Mouse (Mus musculus) forebrain, embryonic 14.5 days (tissue): ENCODE measurements at regions not wholly inside any gene's neighbourhood (a gene's known extent, or its start where the extent isn't known, plus 50 kb on each side); places are given as distances from the start of the nearest gene placed in this dataset.

ENCODE experiments used
- ATAC-seq: fragments of 200-750 bp; cut with Nextera tagmentation; 2 replicates; pipeline ENCODE4 v1.8.0; 2017; ENCODE audit warnings: mild to moderate bottlenecking, moderate library complexity
- DNase-seq: peaks from one replicate; pipeline ENCODE4 v3.0.0-alpha.2; 2015; ENCODE audit warnings: low spot score
- H3K27ac ChIP-seq: fragments of 300-500 bp; sonication (generic); 2 replicates; pipeline ENCODE4 v1.5.1; 2014; ENCODE audit warnings: low read depth, mild to moderate bottlenecking, control low read depth, low read length, moderate library complexity
- H3K27me3 ChIP-seq: fragments of 300-500 bp; sonication (generic); replicated peaks from 2 replicates; pipeline ENCODE4 v1.6.1; 2014; ENCODE audit warnings: low read length, control low read depth, mixed read lengths; ENCODE audit not compliant: control insufficient read depth, insufficient read depth
- H3K36me3 ChIP-seq: fragments of 300-500 bp; sonication (generic); 2 replicates; pipeline ENCODE4 v1.6.1; 2014; ENCODE audit warnings: low read length, control low read depth; ENCODE audit not compliant: control insufficient read depth, insufficient read depth
- H3K4me1 ChIP-seq: fragments of 300-500 bp; sonication (generic); 2 replicates; pipeline ENCODE4 v1.6.1; 2014; ENCODE audit warnings: antibody characterized with exemption, low read length, control low read depth; ENCODE audit not compliant: control insufficient read depth, insufficient read depth
- H3K4me2 ChIP-seq: fragments of 300-500 bp; sonication (generic); 2 replicates; pipeline ENCODE4 v1.6.1; 2014; ENCODE audit warnings: mild to moderate bottlenecking, control low read depth, low read length
- H3K4me3 ChIP-seq: fragments of 300-500 bp; sonication (generic); 2 replicates; pipeline ENCODE4 v1.5.1; 2014; ENCODE audit warnings: low read depth, low read length, control low read depth
- H3K9ac ChIP-seq: fragments of 300-500 bp; sonication (generic); 2 replicates; pipeline ENCODE4 v1.6.1; 2014; ENCODE audit warnings: mild to moderate bottlenecking, low read length, control low read depth, moderate library complexity
- H3K9me3 ChIP-seq: fragments of 300-500 bp; sonication (generic); replicated peaks from 2 replicates; pipeline ENCODE4 v1.6.1; 2016; ENCODE audit warnings: low read length, control low read depth, mixed read lengths; ENCODE audit not compliant: control insufficient read depth
- WGBS: fragments of 180-500 bp; shearing (Covaris S2); extraction: QIAGEN DNeasy Blood & Tissue Kit; methylation state at CpG from one replicate; pipeline ENCODE4 v1.1.7; 2014; 5-methylcytosine and 5-hydroxymethylcytosine counted together

DNA sequence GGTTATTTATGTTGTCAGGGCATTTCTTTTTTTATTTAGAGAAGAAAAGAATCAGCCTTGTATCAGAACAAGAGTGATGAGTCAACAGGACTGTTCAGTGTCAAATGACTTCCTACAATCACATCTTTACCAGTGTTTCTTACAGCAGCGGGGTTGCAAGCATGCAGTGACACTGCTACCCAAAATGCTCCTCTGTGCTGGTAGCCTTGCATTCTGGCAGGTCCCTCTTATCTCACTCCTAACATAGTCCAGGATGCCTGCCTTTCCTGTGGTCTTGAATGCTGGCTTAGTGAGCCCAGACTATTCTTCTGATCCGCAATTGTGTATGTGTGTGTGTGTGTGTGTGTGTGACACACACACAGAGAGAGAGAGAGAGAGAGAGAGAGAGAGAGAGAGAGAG, 506.4 kb upstream of the Camk1g start:
- no peak overlapping the region for H3K27ac ChIP-seq
- H3K4me1 ChIP-seq = no peaks in the 10 kb centered on the region
- no peaks in the 10 kb centered on the region for H3K36me3 ChIP-seq
- no peak for ATAC-seq
- H3K4me2 ChIP-seq = no peak overlapping the region
- H3K4me3 ChIP-seq = no peak overlapping the region
- H3K27me3 ChIP-seq = no peaks in the 10 kb centered on the region
- no peak for DNase-seq
- H3K9ac ChIP-seq = no peak overlapping the region
- no peaks in the 10 kb centered on the region for H3K9me3 ChIP-seq
- WGBS = 88% methylated on average over 2 of the region's 2 CpGs

DNA sequence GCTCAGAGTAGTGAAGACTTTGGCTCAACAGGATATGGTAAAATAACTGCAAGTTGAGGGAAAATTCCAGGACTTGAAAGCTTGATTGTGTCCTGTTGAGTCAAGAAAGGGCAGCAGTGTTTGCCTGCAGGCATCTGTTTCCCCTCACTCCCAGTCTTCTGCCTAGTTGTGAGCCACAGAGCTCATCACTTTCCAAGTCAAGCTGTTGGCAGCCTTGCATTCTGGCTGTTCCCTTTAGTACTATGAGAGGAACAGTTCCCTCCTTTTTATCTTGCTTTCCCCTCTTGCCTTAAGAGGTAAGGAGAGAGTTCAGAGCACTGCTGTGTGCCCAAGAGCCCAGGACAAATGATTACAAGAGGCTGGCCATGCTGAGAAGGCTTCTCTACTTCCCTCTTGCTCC, 506.0 kb upstream of the Camk1g start:
- DNase-seq = no peak
- Histone ChIP-seq H3K4me3 (no peak overlapping the region), H3K4me2 (no peak overlapping the region), H3K27ac (no peak overlapping the region), H3K27me3 (no peaks in the 10 kb centered on the region), H3K36me3 (no peaks in the 10 kb centered on the region), H3K9ac (no peak overlapping the region), H3K4me1 (no peaks in the 10 kb centered on the region), H3K9me3 (no peaks in the 10 kb centered on the region)
- no peak for ATAC-seq

DNA sequence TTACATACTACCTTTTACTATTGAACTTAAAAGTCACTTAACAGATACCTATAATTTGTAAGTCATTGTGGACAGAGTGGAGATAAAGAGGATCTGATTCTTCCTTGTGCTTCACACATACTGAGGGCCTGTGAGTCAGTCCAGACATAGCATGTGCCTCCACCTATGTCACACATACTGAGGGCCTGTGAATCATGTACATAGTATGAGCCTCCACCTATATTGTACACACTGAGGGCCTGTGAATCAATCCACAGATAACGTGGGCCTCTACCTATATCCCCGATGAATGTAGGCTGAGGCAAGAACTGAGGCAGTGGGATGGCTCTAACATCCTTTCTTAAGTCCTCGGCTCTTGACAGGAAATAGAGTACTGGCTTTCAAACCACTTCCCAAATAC, 505.2 kb upstream of the Camk1g start:
- DNase-seq (no peak), ATAC-seq (no peak)
- H3K9me3 ChIP-seq = no peaks in the 10 kb centered on the region
- WGBS = 92% methylated on average over 3 of the region's 3 CpGs
- H3K27me3 ChIP-seq = no peaks in the 10 kb centered on the region
- H3K27ac ChIP-seq = no peak overlapping the region
- no peak overlapping the region for H3K9ac ChIP-seq
- no peak overlapping the region for H3K4me3 ChIP-seq
- H3K36me3 ChIP-seq = no peaks in the 10 kb centered on the region
- H3K4me1 ChIP-seq = no peaks in the 10 kb centered on the region
- H3K4me2 ChIP-seq = no peak overlapping the region

DNA sequence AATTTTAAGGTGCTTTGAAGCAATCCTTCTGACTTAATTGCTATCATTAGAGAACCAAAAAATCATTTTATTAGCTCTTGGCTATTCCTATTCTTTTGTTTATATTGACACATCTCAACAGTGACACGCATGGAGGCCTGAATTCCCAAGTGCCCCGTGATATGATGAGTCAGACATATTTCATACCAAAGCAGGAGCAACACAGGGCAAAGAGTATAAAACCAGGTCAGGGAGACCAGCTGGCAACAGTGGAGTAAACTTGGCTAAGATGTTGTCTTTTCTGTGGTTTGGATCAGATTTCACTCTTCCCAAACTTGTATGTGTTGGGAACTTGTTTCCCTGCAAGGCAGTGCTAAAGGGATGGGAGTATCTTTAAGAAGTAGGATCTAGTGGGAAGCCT, 500.6 kb upstream of the Camk1g start:
- Histone ChIP-seq H3K36me3 (no peaks in the 10 kb centered on the region), H3K27me3 (no peaks in the 10 kb centered on the region), H3K4me1 (peaks cover 21% of the 10 kb centered on the region), H3K9me3 (no peaks in the 10 kb centered on the region), H3K4me2 (no peak overlapping the region), H3K4me3 (no peak overlapping the region), H3K9ac (no peak overlapping the region), H3K27ac (no peak overlapping the region)
- no peak for DNase-seq
- WGBS = 87% methylated on average over 2 of the region's 2 CpGs
- ATAC-seq = no peak

DNA sequence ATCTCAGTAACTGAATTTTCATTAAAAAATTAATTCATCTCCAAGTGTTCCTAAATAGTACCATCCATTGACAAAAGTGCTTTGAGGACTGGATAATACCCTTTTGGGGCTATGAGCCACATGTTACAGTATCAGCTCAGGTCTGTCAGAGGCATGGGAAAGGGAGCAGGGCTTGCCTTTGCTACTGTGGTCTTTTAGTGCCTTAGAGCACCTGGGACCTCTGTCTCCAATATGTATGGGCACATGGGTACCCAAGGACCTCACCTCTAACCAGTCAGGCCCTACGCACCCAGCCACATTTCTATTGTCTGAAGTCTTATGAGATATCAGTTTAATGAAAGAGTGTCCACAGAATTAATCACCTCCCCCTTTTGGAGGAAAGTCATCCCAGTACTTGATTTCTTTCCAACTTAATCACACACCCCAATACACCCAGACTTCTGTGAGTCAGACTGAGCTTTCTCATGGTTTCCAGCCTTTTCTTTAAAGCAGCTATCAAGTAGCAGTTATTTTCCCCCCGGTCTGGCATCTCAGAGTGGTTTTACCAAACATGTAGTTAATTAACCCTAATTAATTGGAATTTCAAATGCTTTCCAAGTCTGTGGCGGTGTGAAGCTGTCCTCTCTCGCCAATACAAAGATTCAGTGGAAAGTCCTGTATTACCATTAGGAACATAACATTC, 498.7 kb upstream of the Camk1g start:
- Histone ChIP-seq H3K27me3 (no peaks in the 10 kb centered on the region), H3K4me2 (no peak overlapping the region), H3K9me3 (no peaks in the 10 kb centered on the region), H3K36me3 (no peaks in the 10 kb centered on the region), H3K27ac (0 out of 2 replicates have a peak overlapping the region, but pooled peaks have one; percentile 24), H3K4me1 (peaks cover 21% of the 10 kb centered on the region), H3K4me3 (no peak overlapping the region), H3K9ac (no peak overlapping the region)
- 9% methylated on average over 4 of the region's 4 CpGs for WGBS
- ATAC-seq = peak; percentile 89
- peak; percentile 93 for DNase-seq

DNA sequence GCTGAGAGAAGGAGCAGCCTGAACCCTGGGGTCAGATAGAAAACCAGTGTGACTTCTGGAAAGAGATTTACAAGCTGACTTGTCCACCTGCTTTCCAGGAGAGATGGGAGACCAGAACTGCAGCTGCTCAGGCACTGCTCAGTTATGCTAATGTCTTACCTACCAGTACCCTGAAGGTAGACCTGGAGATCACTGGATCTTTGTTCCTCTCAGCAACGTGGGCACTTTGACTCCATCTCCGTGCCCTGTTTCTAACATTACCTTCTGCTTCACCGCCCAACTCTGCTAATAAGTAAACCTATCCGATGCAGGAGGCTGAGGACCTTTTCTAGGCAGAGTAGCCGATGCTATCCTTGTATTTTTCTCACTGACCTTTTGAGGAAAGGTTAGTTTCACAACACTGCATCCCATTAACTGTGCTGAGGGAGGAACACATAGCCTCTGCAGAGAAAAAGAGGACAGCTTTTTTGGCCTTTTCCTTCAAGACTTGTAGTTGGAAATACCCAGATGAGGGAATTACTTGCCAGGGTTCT, 490.7 kb upstream of the Camk1g start:
- Histone ChIP-seq H3K36me3 (no peaks in the 10 kb centered on the region), H3K27ac (no peak overlapping the region), H3K4me1 (no peaks in the 10 kb centered on the region), H3K4me2 (no peak overlapping the region), H3K9me3 (no peaks in the 10 kb centered on the region), H3K27me3 (no peaks in the 10 kb centered on the region), H3K9ac (no peak overlapping the region), H3K4me3 (no peak overlapping the region)
- DNase-seq (no peak), ATAC-seq (no peak)
- WGBS = 57% methylated on average over 5 of the region's 5 CpGs

DNA sequence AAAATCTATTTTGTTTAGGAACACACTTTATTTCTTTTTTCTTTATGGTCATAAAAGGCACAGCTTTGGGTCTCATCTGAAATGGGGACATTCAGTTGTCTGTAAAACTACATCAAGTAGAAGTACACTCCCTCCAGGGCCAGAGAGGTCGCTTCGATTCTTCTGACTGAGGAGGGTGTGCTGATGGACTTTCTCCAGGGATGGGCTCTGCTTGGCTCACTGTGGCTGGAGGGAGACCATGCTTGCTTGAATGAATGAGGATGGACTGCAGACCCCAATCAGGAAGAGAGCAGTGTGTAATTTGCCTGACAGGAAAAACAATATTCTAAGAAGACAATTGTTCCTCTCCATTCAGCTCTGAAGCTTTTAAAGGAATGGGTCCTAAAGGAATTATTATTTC, 490.3 kb upstream of the Camk1g start:
- Histone ChIP-seq H3K27me3 (no peaks in the 10 kb centered on the region), H3K27ac (no peak overlapping the region), H3K9ac (no peak overlapping the region), H3K9me3 (no peaks in the 10 kb centered on the region), H3K36me3 (no peaks in the 10 kb centered on the region), H3K4me1 (no peaks in the 10 kb centered on the region), H3K4me3 (no peak overlapping the region), H3K4me2 (no peak overlapping the region)
- 49% methylated on average over 2 of the region's 2 CpGs for WGBS
- no peak for DNase-seq
- ATAC-seq = no peak

DNA sequence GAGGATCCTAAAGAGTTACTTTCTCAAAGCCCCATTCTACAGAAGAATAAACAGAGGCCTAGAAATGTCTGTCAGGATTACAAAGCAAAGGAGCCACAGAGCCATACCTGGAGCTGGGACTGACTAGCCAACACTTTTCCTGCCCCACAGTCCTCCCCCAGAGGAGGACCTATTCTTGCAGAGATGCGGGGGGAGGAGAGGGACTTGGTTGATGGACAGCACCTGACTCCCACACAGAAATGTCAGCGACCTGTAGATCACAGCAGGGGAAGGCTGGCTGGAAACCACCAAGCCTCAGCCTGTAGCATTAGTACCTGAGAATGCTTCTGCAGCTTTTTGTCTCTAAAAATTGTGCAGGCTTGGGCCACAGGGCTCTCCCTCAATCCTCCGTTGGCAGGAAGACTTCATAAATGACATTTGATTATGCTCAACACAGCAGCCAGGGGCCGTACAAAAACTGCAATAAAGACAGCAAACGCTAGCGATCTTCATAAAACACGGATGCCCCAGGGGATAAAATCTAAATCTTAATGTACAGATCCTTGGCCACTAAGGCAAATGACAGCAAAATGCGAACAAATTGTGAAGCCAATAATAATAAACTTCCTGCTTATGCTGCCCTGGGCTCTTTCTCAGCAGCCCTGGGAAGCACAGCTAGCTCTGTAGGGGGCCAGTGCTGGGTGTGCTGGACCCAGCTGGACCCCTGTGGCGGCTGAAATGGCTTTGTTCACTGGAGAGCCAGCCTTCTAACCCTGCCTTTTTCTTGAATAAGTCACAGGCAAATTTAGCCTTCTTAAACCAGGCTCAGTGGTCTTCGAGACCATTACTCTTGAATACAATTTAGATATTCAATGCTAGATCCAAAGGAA, 489.4 kb upstream of the Camk1g start:
- no peaks in the 10 kb centered on the region for H3K9me3 ChIP-seq
- WGBS = 46% methylated on average over 10 of the region's 10 CpGs
- DNase-seq (peak; percentile 20), ATAC-seq (no peak)
- H3K4me2 ChIP-seq = no peak overlapping the region
- H3K27ac ChIP-seq = no peak overlapping the region
- no peak overlapping the region for H3K4me3 ChIP-seq
- no peak overlapping the region for H3K9ac ChIP-seq
- H3K27me3 ChIP-seq = no peaks in the 10 kb centered on the region
- no peaks in the 10 kb centered on the region for H3K4me1 ChIP-seq
- no peaks in the 10 kb centered on the region for H3K36me3 ChIP-seq

DNA sequence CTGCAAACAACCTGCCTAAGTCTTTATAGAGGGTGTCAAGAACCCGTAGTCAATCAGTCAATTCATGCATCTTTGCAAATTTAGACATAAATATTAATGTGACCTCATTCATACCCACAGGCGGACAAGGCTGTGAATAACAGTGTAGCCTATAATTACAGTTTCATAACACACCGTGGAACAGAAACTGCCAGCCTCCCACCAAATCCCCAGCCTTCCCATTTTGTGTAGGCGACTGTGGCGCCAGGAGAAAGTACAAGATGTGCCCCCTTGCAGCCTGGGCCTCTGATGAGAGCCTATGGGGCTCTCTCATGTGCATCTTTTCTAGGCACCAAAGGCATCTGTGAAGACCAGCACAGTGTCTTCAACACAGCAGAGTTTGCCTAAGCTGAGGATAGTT, 477.8 kb upstream of the Camk1g start:
- H3K36me3 ChIP-seq = no peaks in the 10 kb centered on the region
- no peak overlapping the region for H3K4me2 ChIP-seq
- H3K27me3 ChIP-seq = no peaks in the 10 kb centered on the region
- DNase-seq = peak; percentile 15
- no peak for ATAC-seq
- WGBS = 49% methylated on average over 5 of the region's 5 CpGs
- no peak overlapping the region for H3K4me3 ChIP-seq
- H3K9ac ChIP-seq = no peak overlapping the region
- no peak overlapping the region for H3K27ac ChIP-seq
- peaks cover 4% of the 10 kb centered on the region; the same call in 1 of the 2 replicates for H3K4me1 ChIP-seq
- H3K9me3 ChIP-seq = no peaks in the 10 kb centered on the region
